Mouse (Mus musculus) C2C12 (cell line): Measurements from ENCODE around the gene Unc93b1.

Experiments
- CEBPB ChIP-seq: IDR thresholded peaks from one replicate; pipeline ENCODE4 v1.6.1; 2011; ENCODE audit warnings: low read depth, mild to moderate bottlenecking, control low read depth, moderate library complexity
- CTCF ChIP-seq: IDR thresholded peaks from one replicate; pipeline ENCODE4 v1.5.1; 2011; ENCODE audit not compliant: control insufficient read depth, insufficient read depth, insufficient read length
- FOSL1 ChIP-seq: IDR thresholded peaks from one replicate; pipeline ENCODE4 v1.8.0; 2011; ENCODE audit warnings: mild to moderate bottlenecking, low read length; ENCODE audit not compliant: poor library complexity, insufficient read depth, severe bottlenecking
- MAX ChIP-seq: IDR thresholded peaks from one replicate; pipeline ENCODE4 v1.6.1; 2011; ENCODE audit warnings: mild to moderate bottlenecking, control low read depth
- MYOD1 ChIP-seq: IDR thresholded peaks from one replicate; pipeline ENCODE4 v1.6.1; 2011; ENCODE audit warnings: low read depth; ENCODE audit not compliant: control insufficient read depth, insufficient read length
- MYOG ChIP-seq: IDR thresholded peaks from one replicate; pipeline ENCODE4 v1.6.1; 2011; ENCODE audit not compliant: control insufficient read depth, insufficient read length; ENCODE audit errors: extremely low read depth
- USF1 ChIP-seq: IDR thresholded peaks from one replicate; pipeline ENCODE4 v1.6.1; 2011; ENCODE audit warnings: low read depth, mild to moderate bottlenecking, control low read depth, moderate library complexity

- no peak for TF ChIP-seq CTCF
- TF ChIP-seq MAX: no peak
- no peak for TF ChIP-seq FOSL1
- no peak for TF ChIP-seq MYOD1
- no peak for TF ChIP-seq USF1
- TF ChIP-seq MYOG: no peak
- no peak for TF ChIP-seq CEBPB
Observed at GRCm38 (mm10) chr19:3924868-3925267, 10.1 kb upstream of the Unc93b1 start.
